Mouse (Mus musculus) kidney, adult 8-10 months (tissue): ENCODE results near the gene Sh3kbp1.

Source experiments
- DNase-seq, 2 experiments: peaks; one replicate each; pipeline ENCODE4 v3.0.0; 2022

Sh3kbp1 gene

DNA sequence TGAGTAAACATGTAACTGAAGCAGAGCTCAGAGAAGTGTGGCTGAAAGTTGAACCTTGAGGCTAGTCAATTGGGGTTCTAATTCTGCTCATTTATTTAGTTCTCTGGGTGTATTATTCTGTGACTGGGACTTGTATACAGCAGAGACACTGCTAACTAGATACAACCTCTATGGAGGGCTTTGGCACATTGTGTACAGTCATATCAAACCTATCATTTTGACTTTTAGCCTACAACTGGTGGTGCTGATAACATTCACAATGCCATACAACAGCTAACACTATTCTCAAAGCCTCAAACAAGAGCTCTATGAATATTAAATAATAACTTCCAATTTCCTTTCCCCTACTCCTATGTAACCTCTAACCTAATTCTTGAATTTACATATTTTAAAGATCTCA, 129.2 kb downstream of the Sh3kbp1 start:
- DNase-seq = no peak

DNA sequence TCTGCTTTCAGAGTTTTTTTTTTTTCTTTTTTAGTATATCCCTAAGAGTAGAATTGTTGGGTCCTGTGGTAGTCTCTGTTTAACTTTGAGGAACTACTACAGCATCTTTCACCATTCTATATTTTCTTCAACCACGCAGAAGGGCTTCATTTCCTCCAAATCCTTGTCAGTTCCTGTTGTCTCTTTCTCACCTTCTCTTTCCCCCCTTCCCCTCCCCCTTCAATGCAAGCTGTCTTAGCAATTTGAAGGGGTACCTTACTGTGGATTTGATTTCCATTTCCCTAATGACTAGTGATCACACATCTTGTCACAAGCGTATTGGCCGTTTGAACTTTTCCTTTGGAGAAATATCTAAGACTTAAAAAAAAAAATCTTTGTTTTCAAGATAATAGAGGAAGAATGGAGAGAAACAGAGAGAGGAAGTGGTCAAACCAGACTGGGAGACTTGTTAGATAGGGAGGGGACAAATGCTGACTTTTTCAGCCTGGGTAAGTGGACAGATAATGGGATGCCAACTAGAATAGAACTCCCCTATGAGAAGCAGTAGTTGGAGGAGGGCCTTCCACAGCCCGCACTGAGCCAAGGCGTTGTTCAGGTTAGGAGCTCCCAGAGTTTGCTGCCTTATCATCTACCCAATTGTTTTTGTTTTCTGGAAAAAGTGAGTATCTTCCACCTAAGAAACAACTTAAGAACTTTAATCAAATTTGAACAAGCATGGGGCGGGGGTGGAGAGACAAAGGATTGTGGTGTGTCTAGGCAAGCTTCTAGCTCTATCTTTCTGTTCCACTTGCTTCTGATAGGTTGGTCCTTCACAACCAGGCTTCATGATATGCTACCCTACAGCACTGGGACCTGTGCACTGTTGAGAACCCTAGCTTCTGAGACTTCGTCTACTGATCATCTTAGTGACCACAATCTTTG, 130.1 kb downstream of the Sh3kbp1 start:
- DNase-seq = no peak

- no peak for DNase-seq
Observed at GRCm38 (mm10) chrX:159757854-159758540, 130.9 kb downstream of the Sh3kbp1 start.

GRCm38 (mm10) chrX:159763801-159764200, 136.7 kb downstream of the Sh3kbp1 start:
- DNase-seq = no peak

DNA sequence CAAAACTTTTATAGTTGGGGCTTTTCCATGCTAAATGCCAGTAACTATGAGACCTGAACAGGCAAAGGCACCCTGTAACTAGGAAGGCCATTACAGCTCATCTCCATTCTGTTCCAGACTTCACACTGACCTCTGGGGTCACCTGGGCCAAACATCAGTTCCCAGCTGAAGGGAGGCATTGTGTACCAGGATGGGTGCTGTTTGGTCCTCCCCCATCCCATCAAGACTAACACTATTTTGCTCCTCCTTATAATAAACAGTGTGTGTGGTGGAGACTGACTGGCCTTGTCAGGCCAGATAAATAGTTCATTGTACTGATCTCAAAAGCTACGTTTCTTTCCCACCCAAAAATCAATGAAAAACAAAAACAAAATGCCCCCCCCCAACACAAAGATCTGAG, 138.8 kb downstream of the Sh3kbp1 start:
- DNase-seq = no peak

GRCm38 (mm10) chrX:159769005-159769404, 141.9 kb downstream of the Sh3kbp1 start:
- no peak for DNase-seq

- DNase-seq = no peak
Observed at GRCm38 (mm10) chrX:159769773-159770172, 142.7 kb downstream of the Sh3kbp1 start.

DNA sequence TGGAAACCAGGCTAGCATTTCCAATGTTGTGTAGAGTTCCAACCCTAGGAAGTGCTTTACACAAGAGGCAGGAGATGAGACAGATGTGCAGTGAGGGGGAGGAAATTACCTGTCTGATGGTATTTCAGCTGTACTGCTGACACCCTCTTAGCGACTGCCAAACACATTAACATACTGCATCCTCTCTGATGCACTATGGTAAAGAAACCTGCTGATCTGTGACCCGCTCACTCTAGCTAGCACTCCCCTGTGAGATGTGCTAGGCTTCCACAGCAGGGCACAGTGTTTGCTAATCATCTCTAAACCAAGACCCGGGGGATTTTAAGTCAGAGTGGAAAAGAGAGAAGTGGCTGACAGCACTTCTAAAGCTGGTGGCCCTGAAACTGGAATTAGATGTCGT, 145.1 kb downstream of the Sh3kbp1 start:
- no peak for DNase-seq

GRCm38 (mm10) chrX:159775042-159775441, 148.0 kb downstream of the Sh3kbp1 start:
- no peak for DNase-seq

GRCm38 (mm10) chrX:159778787-159779186, 151.7 kb downstream of the Sh3kbp1 start:
- no peak for DNase-seq

- DNase-seq = no peak
Observed at GRCm38 (mm10) chrX:159790516-159790915, 163.4 kb downstream of the Sh3kbp1 start.

GRCm38 (mm10) chrX:159795603-159796002, 168.5 kb downstream of the Sh3kbp1 start:
- no peak for DNase-seq

GRCm38 (mm10) chrX:159804371-159804770, 177.3 kb downstream of the Sh3kbp1 start:
- DNase-seq = no peak

DNA sequence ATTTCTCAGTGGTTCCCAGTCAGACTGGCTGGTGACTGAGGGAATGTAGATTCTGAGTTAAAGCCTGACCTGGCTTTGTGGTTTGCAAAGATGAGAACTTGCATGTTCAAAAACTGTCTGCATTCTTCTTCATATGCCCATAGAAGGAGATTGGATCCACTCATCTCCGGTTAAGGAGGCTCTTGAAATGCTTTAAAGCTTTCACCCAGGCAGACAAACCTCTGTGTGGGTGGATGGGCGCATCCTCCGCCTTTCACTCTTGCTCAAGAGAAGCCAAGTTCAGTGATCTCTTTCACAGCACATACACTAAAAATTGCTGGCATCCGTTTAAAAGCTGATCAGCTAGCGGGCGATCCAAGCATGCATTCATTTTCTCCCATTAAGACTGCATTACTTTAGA, 182.4 kb downstream of the Sh3kbp1 start:
- no peak for DNase-seq

GRCm38 (mm10) chrX:159810469-159810868, 183.4 kb downstream of the Sh3kbp1 start:
- DNase-seq = no peak

- no peak for DNase-seq
Observed at GRCm38 (mm10) chrX:159817508-159817907, 190.4 kb downstream of the Sh3kbp1 start.

- no peak for DNase-seq
Observed at GRCm38 (mm10) chrX:159828135-159828534, 201.1 kb downstream of the Sh3kbp1 start.

GRCm38 (mm10) chrX:159829192-159829852, 202.2 kb downstream of the Sh3kbp1 start:
- no peak for DNase-seq

- DNase-seq = no peak
Observed at GRCm38 (mm10) chrX:159831176-159831575, 204.1 kb downstream of the Sh3kbp1 start.

DNA sequence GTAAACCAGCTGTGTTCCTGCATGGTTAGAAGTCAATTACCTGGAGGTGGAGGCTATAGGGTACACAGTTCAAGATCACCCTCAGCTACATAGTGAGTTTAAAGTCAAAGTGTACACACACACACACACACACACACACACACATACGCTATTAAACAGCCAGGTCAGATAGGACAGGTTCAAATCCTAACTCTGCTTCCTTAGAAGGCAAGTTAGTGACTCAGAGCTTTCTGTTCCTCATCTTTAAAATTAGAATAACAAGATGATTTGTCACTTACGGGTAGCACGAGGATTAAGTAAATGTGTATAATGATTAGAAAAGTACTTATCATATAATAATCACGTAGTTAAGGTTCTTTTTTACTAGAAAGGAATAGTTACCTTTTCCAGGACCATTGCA, 208.2 kb downstream of the Sh3kbp1 start:
- DNase-seq = no peak

- no peak for DNase-seq
Observed at GRCm38 (mm10) chrX:159837379-159837778, 210.3 kb downstream of the Sh3kbp1 start.

GRCm38 (mm10) chrX:159839786-159840185, 212.7 kb downstream of the Sh3kbp1 start:
- DNase-seq = no peak

GRCm38 (mm10) chrX:159840225-159840624, 213.2 kb downstream of the Sh3kbp1 start:
- no peak for DNase-seq

GRCm38 (mm10) chrX:159850722-159851121, 223.7 kb downstream of the Sh3kbp1 start:
- no peak for DNase-seq
